Mouse (Mus musculus): ENCODE measurements at regions not wholly inside any gene's neighbourhood (a gene's known extent, or its start where the extent isn't known, plus 50 kb on each side); places are given as distances from the start of the nearest gene placed in this dataset.

GRCm38 (mm10) chr16:5466760-5467159, 211.0 kb upstream of the Eef2kmt start:
- no peak for DNase-seq (ENCODE audit: low spot score)

GRCm38 (mm10) chr16:5455352-5455965, 199.7 kb upstream of the Eef2kmt start:
- DNase-seq (ENCODE audit: low spot score), result no peak

GRCm38 (mm10) chr16:5454243-5454642, 198.5 kb upstream of the Eef2kmt start:
- DNase-seq (ENCODE audit: low spot score), result no peak

- no peak for DNase-seq (ENCODE audit: low spot score)
Observed at GRCm38 (mm10) chr16:5452971-5453370, 197.2 kb upstream of the Eef2kmt start.

GRCm38 (mm10) chr16:5445776-5446175, 190.0 kb upstream of the Eef2kmt start:
- DNase-seq (ENCODE audit: low spot score), result no peak

- no peak for DNase-seq (ENCODE audit: low spot score)
Observed at GRCm38 (mm10) chr16:5444785-5445184, 189.0 kb upstream of the Eef2kmt start.

- DNase-seq (ENCODE audit: low spot score), result no peak
Observed at GRCm38 (mm10) chr16:5439717-5440116, 183.9 kb upstream of the Eef2kmt start.

- DNase-seq (ENCODE audit: low spot score), result no peak
Observed at GRCm38 (mm10) chr16:5438405-5438804, 182.6 kb upstream of the Eef2kmt start.

- no peak for DNase-seq (ENCODE audit: low spot score)
Observed at GRCm38 (mm10) chr16:5431689-5432088, 175.9 kb upstream of the Eef2kmt start.

GRCm38 (mm10) chr16:5431111-5431510, 175.3 kb upstream of the Eef2kmt start:
- no peak for DNase-seq (ENCODE audit: low spot score)

- DNase-seq (ENCODE audit: low spot score), result no peak
Observed at GRCm38 (mm10) chr16:5429466-5429865, 173.7 kb upstream of the Eef2kmt start.

- no peak for DNase-seq (ENCODE audit: low spot score)
Observed at GRCm38 (mm10) chr16:5425908-5426307, 170.1 kb upstream of the Eef2kmt start.

GRCm38 (mm10) chr16:5422041-5422440, 166.3 kb upstream of the Eef2kmt start:
- no peak for DNase-seq (ENCODE audit: low spot score)

- no peak for DNase-seq (ENCODE audit: low spot score)
Observed at GRCm38 (mm10) chr16:5421591-5421990, 165.8 kb upstream of the Eef2kmt start.

- no peak for DNase-seq (ENCODE audit: low spot score)
Observed at GRCm38 (mm10) chr16:5419467-5419866, 163.7 kb upstream of the Eef2kmt start.

- no peak for DNase-seq (ENCODE audit: low spot score)
Observed at GRCm38 (mm10) chr16:5418462-5419197, 162.8 kb upstream of the Eef2kmt start.

GRCm38 (mm10) chr16:5415310-5415709, 159.5 kb upstream of the Eef2kmt start:
- no peak for DNase-seq (ENCODE audit: low spot score)

GRCm38 (mm10) chr16:5411819-5412385, 156.1 kb upstream of the Eef2kmt start:
- DNase-seq (ENCODE audit: low spot score), result no peak

GRCm38 (mm10) chr16:5406711-5407110, 150.9 kb upstream of the Eef2kmt start:
- DNase-seq (ENCODE audit: low spot score), result peak; percentile 74

GRCm38 (mm10) chr16:5393336-5393735, 137.6 kb upstream of the Eef2kmt start:
- no peak for DNase-seq (ENCODE audit: low spot score)

GRCm38 (mm10) chr16:5382930-5383329, 127.1 kb upstream of the Eef2kmt start:
- no peak for DNase-seq (ENCODE audit: low spot score)

- no peak for DNase-seq (ENCODE audit: low spot score)
Observed at GRCm38 (mm10) chr16:5382228-5382884, 126.6 kb upstream of the Eef2kmt start.

GRCm38 (mm10) chr16:5380626-5381025, 124.8 kb upstream of the Eef2kmt start:
- no peak for DNase-seq (ENCODE audit: low spot score)

Data from ovary, postnatal 14 days (tissue).